Mouse (Mus musculus) embryo, embryonic 9.5 days (tissue): Measurements from ENCODE around the gene Qtrt2.

Experiments
- DNase-seq: peaks from one replicate; pipeline ENCODE4 v3.0.0-alpha.2; 2017; ENCODE audit errors: extremely low spot score

The Qtrt2 gene

DNA sequence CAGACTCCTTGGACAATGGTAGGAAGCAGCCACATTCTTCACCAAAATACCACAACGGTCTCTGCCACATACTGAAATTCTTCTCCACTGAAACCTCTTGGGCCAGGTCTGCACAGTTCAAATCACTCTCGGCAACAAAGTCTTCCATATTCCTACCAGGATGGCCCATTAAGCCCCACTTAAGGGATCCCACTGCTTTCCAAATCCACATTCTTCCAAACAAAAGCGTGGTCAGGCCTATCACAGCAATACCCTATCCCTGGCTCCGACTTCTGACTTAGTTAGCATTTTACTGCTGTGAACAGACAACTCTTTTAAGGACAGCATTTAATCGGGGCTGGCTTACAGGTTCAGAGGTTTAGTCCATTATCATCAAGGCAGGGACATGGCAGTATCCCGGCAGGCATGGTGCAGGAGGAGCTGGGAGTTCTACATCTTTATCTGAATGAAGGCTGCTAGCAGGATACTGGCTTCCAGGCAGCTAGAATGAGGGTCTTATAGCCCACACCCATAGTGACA, at the start of gene Qtrt2:
Qtrt2 (minus strand) TSS at position 469 of the 519 bp plus-strand sequence.
- no peak for DNase-seq

DNA sequence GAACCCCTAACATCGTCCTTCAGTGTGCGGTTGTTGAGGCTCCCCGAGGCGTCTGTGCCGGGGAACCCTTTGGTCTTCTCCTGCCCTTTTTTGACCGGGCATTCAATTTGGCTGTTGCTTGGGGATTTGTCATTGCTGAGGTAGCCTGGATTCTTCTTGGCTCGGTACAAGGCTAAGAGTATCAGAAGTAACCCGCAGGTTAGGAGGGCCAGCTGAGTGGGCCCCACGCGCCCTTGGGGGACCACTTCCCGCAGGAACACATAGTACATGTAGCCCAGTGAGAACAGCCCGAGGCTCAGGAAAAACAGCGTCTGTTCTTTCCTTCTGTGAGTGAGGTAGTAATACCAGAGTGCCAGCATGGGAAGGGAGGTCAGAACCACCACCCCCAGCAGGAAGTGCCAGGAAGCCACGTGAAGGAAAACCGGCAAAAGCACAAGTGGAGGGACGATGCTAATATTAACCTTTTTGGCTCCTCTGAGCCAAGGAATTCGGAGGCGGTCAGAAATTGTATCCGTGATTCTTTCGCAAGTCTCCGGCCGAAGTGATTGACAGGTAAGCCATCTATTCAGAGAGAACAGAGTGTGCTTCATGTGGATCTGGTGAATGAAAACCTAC, 47.1 kb upstream of the Qtrt2 start:
- no peak for DNase-seq

GRCm38 (mm10) chr16:43973147-43973546, 46.5 kb upstream of the Qtrt2 start:
- DNase-seq = no peak

GRCm38 (mm10) chr16:43972391-43972790, 45.8 kb upstream of the Qtrt2 start:
- no peak for DNase-seq

DNA sequence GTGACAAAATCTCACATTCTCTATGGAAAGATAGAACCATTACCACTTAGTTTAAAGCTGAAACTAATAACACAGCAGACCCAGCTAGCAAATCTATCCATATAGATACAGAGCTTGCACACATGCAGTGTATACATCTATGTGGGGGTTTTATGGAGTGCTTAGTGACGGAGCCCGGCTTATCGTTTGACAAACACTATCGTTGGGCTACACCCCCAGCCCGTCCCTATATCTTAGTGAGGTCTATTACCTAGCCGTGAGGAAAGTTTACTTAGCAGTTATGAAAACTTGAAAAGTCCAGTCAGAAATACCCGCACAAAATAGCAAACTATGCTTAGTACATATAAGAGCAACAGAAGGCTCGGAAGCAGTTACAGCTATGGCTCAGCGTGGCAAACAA, 45.1 kb upstream of the Qtrt2 start:
- DNase-seq = no peak

- DNase-seq = no peak
These were observed 44.6 kb upstream of the Qtrt2 start for GRCm38 (mm10) chr16:43971189-43971588.

DNA sequence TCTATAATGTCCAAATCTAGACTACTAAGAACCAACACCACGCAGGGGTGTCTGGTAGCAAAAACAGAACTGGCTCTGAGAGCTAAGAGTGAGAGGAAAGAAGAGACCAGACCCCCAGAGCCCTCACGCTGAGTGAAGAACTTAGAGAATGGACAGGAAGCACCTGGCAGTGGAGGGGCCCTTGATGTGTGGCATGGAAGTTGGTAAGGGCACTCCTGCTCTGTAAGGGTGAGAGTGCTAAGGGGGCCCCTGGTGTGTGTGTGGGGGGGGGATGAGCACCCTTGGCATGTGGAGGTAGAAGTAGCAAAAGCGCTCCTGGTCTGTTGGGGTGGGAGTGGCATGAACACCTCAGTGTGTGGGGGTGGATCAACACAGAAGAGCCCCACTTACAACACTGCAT, 43.8 kb upstream of the Qtrt2 start:
- DNase-seq = no peak

DNA sequence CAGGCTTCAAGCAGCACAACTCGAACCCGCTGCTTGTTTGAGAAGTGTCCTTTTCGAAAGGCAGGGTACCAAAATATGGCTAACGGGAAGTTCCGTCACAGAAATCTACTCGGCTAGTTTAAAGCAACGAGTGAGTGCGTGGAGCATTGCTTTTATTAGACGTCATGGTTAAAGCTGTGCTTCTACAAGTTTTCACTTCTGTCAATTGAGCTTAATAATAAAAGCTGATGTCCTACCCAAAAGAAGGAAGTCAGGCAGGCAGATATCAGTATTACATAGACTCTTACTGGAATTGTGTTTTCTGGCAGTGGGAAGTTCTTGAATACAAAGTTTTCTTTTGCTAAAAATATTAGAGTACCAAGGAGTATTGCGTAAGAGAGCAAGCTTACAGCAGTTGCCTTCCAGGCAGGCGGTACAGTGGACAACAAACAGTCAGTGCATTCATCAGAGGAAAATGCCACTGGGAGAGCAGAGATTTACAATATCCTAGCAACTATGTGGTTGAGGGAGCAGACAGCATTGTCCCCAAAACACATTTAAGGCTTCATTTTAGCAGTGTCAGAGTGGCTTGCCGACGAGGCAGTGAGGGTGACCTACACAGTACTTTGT, 39.3 kb upstream of the Qtrt2 start:
- no peak for DNase-seq

DNA sequence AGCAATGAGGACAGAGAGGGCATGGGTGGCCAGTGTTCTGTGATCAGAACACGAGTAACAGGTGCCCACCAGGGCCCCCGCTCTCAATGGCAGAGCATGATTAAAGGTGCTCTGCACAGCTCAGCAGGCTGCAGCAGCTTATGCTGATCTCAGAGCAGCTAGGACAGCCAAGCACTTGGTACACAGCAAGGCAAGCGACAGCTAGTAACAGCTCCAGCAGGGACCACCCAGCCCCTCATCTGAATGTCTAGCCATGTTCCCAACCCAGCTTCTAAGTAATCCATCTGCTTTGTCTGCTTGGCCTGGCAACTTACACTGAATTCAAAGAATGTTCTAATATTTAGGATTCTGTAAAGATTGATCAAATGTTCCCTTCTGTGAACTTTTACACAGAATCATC, 37.2 kb upstream of the Qtrt2 start:
- DNase-seq = no peak

- no peak for DNase-seq
These were observed 36.7 kb upstream of the Qtrt2 start for GRCm38 (mm10) chr16:43963291-43963690.

DNA sequence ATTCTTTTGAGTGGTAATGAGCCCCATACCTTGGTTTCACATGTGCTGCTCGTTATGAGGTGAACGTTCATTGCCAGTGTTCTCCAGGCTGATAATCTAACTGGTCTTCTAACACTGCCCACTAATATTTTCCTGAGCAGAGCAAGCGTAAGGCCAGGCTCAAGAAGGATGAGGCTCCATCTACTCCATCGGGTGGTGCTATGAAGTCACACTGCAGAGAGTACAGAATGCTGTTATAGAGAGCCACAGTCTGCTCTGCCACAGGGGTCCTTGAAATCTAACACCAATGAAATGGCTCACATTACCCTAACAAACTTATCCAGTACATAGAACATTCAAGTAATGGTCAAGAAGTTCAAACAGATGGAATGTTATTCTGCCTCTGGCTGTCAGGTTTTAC, 31.4 kb upstream of the Qtrt2 start:
- no peak for DNase-seq

DNA sequence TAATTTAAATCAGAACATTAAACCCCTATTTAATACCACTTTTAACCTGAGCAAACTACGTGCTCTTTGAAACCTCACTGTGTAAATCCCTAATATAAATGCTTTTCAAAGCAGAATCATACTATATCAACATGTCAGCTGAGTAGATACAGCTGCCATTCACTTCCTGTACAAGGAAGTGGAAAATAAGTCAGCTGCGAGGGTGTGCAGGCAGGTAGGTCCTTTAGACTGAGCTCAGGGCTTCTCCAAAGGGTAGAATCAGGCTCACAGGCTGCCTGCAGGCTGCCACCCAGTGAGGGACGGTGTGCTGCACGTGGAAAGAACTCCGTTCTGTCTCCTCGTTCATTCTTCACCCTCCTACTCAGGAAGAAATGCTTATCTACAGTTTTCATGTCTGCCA, 28.3 kb upstream of the Qtrt2 start:
- DNase-seq = no peak

DNA sequence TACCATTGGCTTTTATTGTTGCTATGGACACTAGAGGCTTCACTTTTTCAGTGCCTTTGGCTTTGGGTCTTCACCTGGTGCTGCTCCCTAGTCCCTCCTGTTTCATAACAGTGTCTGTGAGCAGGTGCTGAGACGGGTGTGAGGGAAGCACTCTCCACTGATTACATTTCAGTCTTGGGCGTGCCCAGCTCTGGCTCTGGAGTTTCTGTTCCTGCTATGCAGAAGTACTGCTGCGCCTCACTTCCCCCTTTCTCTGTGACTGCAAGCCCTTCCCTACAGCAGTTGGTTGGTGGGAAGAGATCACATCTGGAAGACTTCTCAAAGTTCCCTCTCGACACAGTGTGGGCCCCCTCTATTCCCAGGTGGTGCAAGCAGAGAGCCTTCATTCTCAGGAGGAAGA, 25.0 kb upstream of the Qtrt2 start:
- no peak for DNase-seq

DNA sequence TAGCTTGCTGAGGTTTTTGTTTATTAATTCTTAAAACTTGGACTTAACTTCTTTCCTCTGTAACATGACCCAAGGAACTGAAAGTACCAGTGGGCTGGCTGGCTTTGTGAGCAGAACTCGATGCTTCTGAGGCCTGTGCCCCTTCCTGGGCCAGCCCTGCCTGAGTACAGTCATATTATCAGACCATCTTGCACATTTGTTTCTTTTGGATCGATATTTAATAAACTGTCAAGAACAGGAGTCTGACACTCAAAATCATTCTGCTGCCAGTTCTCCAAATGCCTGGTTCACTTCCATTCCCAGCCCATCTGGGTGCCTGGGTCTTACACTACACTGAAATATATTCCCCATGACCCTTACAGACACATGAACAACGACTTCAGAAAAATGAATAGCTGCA, 19.3 kb upstream of the Qtrt2 start:
- DNase-seq = no peak

DNA sequence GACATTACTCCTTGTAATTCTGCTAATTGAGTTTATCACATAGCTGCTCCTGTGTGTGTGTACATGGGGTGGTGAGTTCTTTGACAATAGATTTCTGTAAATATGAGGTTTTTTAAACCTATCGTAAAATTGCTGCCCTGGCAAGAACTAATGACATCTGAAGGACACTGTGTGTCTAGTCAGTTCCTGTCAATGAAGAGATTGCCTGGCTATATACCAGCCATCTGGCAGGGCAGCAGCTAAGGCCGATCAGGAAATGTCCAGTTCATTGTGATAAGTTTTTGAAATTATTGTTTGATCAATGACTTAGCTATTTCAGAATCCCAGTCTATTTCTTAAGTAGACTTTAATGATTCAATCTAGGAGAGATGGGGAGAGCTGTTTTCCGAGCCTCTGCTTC, 18.7 kb upstream of the Qtrt2 start:
- DNase-seq = no peak

GRCm38 (mm10) chr16:43940846-43941245, 14.2 kb upstream of the Qtrt2 start:
- DNase-seq = no peak

- no peak for DNase-seq
These were observed 9.3 kb upstream of the Qtrt2 start for GRCm38 (mm10) chr16:43935892-43936291.

GRCm38 (mm10) chr16:43935367-43935766, 8.8 kb upstream of the Qtrt2 start:
- DNase-seq = no peak

- DNase-seq = no peak
These were observed 8.2 kb upstream of the Qtrt2 start for GRCm38 (mm10) chr16:43934856-43935255.

DNA sequence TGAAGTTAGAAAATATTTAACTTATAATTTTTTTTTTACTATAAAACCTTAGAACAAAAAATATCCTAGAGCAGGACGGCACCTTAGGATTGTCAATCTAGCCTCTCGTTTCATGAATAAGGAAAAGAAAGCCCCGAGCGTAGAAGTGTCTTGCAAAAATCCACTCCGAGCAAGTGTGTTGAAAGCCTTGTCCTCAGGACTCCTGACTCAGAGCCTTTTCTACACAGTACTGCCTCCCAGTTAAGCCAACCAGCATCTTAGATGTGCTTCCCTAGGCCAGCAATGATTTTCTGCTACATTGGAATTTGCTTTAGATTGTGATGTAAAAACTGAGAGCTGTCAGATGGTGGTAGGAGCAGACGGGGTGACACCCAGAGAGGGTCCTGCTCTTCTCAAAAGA, 6.4 kb upstream of the Qtrt2 start:
- no peak for DNase-seq

- DNase-seq = no peak
These were observed 5.7 kb upstream of the Qtrt2 start for GRCm38 (mm10) chr16:43932319-43932718.

DNA sequence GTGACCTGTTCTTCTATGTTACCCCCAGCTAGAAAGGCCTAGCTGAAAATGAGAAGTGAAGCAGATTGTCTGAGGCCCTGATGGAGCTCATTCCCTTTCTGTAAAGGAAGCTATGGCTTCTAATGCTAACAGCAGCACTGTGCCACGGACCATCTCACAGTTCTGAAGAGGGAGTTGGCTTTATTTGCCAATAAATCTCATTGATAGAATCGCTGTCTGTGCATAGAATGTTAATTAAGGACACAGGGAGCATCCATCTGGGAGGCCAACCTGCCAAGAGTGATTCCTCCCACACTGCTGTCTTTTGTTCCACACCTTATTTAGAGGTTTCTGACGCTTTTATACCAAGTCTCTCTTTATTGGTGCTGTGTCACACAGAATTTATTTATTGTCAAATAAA, 4.9 kb upstream of the Qtrt2 start:
- DNase-seq = no peak

- no peak for DNase-seq
These were observed 4.0 kb upstream of the Qtrt2 start for GRCm38 (mm10) chr16:43930577-43930976.

- DNase-seq = no peak
These were observed 763 bp downstream of the Qtrt2 start for GRCm38 (mm10) chr16:43925846-43926245.
